Mouse (Mus musculus): ENCODE data around the gene AC161166.1.
"Not testable (repeated sequence)": the region's sequence is repeated elsewhere in the genome, so short reads cannot be mapped to it uniquely, and the experiment has no call there.

The AC161166.1 gene

GRCm38 (mm10) chr7:24525686-24526420 lies 13.6 kb upstream of the AC161166.1 start:
- no peak for DNase-seq (ENCODE audit: extremely low spot score)

- DNase-seq (ENCODE audit: extremely low spot score) = no peak
Observed at GRCm38 (mm10) chr7:24524978-24525377, 12.7 kb upstream of the AC161166.1 start.

- no peak for DNase-seq (ENCODE audit: extremely low spot score)
Observed at GRCm38 (mm10) chr7:24523723-24524122, 11.5 kb upstream of the AC161166.1 start.

- DNase-seq (ENCODE audit: extremely low spot score) = no peak
Observed at GRCm38 (mm10) chr7:24522805-24523204, 10.6 kb upstream of the AC161166.1 start.

- not testable (repeated sequence) for DNase-seq (ENCODE audit: extremely low spot score)
Observed at GRCm38 (mm10) chr7:24520054-24520453, 7.8 kb upstream of the AC161166.1 start.

- no peak for DNase-seq (ENCODE audit: extremely low spot score)
Observed at GRCm38 (mm10) chr7:24519130-24519529, 6.9 kb upstream of the AC161166.1 start.

- DNase-seq (ENCODE audit: extremely low spot score) = no peak
Observed at GRCm38 (mm10) chr7:24517654-24518053, 5.4 kb upstream of the AC161166.1 start.

- no peak for DNase-seq (ENCODE audit: extremely low spot score)
Observed at GRCm38 (mm10) chr7:24517077-24517476, 4.8 kb upstream of the AC161166.1 start.

GRCm38 (mm10) chr7:24516319-24516718 lies 4.1 kb upstream of the AC161166.1 start:
- DNase-seq (ENCODE audit: extremely low spot score) = not testable (repeated sequence)

- no peak for DNase-seq (ENCODE audit: extremely low spot score)
Observed at GRCm38 (mm10) chr7:24507726-24508114, 4.5 kb downstream of the AC161166.1 start.

GRCm38 (mm10) chr7:24506838-24507725 lies 5.2 kb downstream of the AC161166.1 start, which contains the start of gene Zfp428:
Gene Zfp428 (plus strand): TSS chr7:24507006.
- peak; percentile 91 for DNase-seq (ENCODE audit: extremely low spot score)

GRCm38 (mm10) chr7:24506476-24506837 lies 5.8 kb downstream of the AC161166.1 start:
- DNase-seq (ENCODE audit: extremely low spot score) = no peak

- no peak for DNase-seq (ENCODE audit: extremely low spot score)
Observed at GRCm38 (mm10) chr7:24506065-24506459, 6.2 kb downstream of the AC161166.1 start.

GRCm38 (mm10) chr7:24505447-24506064 lies 6.7 kb downstream of the AC161166.1 start:
- no peak for DNase-seq (ENCODE audit: extremely low spot score)

GRCm38 (mm10) chr7:24504868-24505267 lies 7.4 kb downstream of the AC161166.1 start:
- DNase-seq (ENCODE audit: extremely low spot score) = no peak

- DNase-seq (ENCODE audit: extremely low spot score) = no peak
Observed at GRCm38 (mm10) chr7:24504004-24504403, 8.3 kb downstream of the AC161166.1 start.

- DNase-seq (ENCODE audit: extremely low spot score) = no peak
Observed at GRCm38 (mm10) chr7:24501492-24501891, 10.8 kb downstream of the AC161166.1 start.

- DNase-seq (ENCODE audit: extremely low spot score) = no peak
Observed at GRCm38 (mm10) chr7:24500929-24501328, 11.3 kb downstream of the AC161166.1 start.

- DNase-seq (ENCODE audit: extremely low spot score) = peak; percentile 53
Observed at GRCm38 (mm10) chr7:24499856-24500577, 12.2 kb downstream of the AC161166.1 start.

GRCm38 (mm10) chr7:24488303-24488702 lies 24.0 kb downstream of the AC161166.1 start:
- no peak for DNase-seq (ENCODE audit: extremely low spot score)

- no peak for DNase-seq (ENCODE audit: extremely low spot score)
Observed at GRCm38 (mm10) chr7:24487403-24487802, 24.9 kb downstream of the AC161166.1 start.
